Comparison of ENCODE assay signal across 18 mouse cellular contexts in genomic region chr17:28415271-28415670, GRCm38 (mm10). TPM values are rescaled to one million over a fixed set of nuclear protein-coding genes. Genes with fewer than 3 reads are reported as not detected.
DNase-seq lines count a peak whose midpoint lies in the region; ATAC-seq and TF ChIP-seq lines count a peak whose summit lies in the region.
"Had no signal": no experiment of that assay in that cellular context is flagged by ENCODE, and none has a peak within 500 bp of the region (broad histone marks: within the 10 kb centered on the region; RNA-seq: fewer than 3 reads in every experiment).

No protein-coding gene starts in this region.

- no peak for TF ChIP-seq CTCF in gastrocnemius, adult 2 months (IDR thresholded peaks at IDR 0.05)
- no peak for TF ChIP-seq CTCF in lung, postnatal 0 days (IDR thresholded peaks at IDR 0.05)

- no peak overlapping the region for H3K4me3 ChIP-seq in gastrocnemius, adult 2 months
- H3K4me3 ChIP-seq in lung, postnatal 0 days (ENCODE audit: low read depth, low read length) = no peak overlapping the region
- H3K4me3 ChIP-seq: embryonic facial prominence, embryonic 12.5 days; heart, embryonic 13.5 days; liver, embryonic 13.5 days; midbrain, embryonic 13.5 days had no signal

- peaks cover 4% of the 10 kb centered on the region for H3K36me3 ChIP-seq in lung, postnatal 0 days (ENCODE audit: insufficient read depth, low read length)

- no peaks in the 10 kb centered on the region; the same call in 1 of the 2 replicates for H3K4me1 ChIP-seq in lung, postnatal 0 days (ENCODE audit: insufficient read depth, low read depth, low read length)
- H3K4me1 ChIP-seq: midbrain, embryonic 13.5 days had no signal

- 73% methylated on average over 5 of the region's 5 CpGs for WGBS in lung, postnatal 0 days

- no peak for DNase-seq in gastrocnemius, adult 2 months
- DNase-seq in gastrocnemius, postnatal 25 days = no peak
- peak; percentile 51 for DNase-seq in lung, postnatal 0 days (ENCODE audit: low spot score)
- DNase-seq in lung, adult 18-20 months = no peak
- peak; percentile 55 for DNase-seq in adrenal gland, postnatal 14 days
- peak; percentile 65 for DNase-seq in skeletal muscle tissue, adult 2 months (ENCODE audit: low read depth, low spot score)
- no peak for DNase-seq in layer of hippocampus, postnatal 36 days
- DNase-seq: cerebellum, postnatal 36 days; gastrocnemius, postnatal 10 days; liver, embryonic 13.5 days; lung, postnatal 36 days; thymus, adult 2 months had no signal

- no peak overlapping the region for H3K9ac ChIP-seq in lung, postnatal 0 days (replicated peaks; ENCODE audit: low read depth)
- H3K9ac ChIP-seq: embryonic facial prominence, embryonic 12.5 days; heart, embryonic 13.5 days; liver, embryonic 13.5 days; midbrain, embryonic 13.5 days had no signal

- no peak for ATAC-seq in lung, postnatal 0 days
- ATAC-seq in cerebellum, adult (ENCODE audit: insufficient number of reproducible peaks, low FRiP score, low TSS enrichment) = no peak
- ATAC-seq: intestine, embryonic 16.5 days; midbrain, embryonic 13.5 days had no signal

- intact Hi-C loops in gastrocnemius, adult 2 months (cut with DNase I) = no loop called here

- H3K9me3 ChIP-seq in lung, postnatal 0 days (ENCODE audit: low read length) = no peaks in the 10 kb centered on the region
- H3K9me3 ChIP-seq: embryonic facial prominence, embryonic 12.5 days; G1E; heart, embryonic 13.5 days; liver, embryonic 13.5 days; midbrain, embryonic 13.5 days had no signal

- H3K27ac ChIP-seq in gastrocnemius, adult 2 months = peak overlapping the region; percentile 50
- H3K27ac ChIP-seq in lung, postnatal 0 days (ENCODE audit: low read length) = no peak overlapping the region
- H3K27ac ChIP-seq: embryonic facial prominence, embryonic 12.5 days; heart, embryonic 13.5 days; liver, embryonic 13.5 days; midbrain, embryonic 13.5 days had no signal

- no peak overlapping the region for H3K4me2 ChIP-seq in lung, postnatal 0 days (replicated peaks; ENCODE audit: low read depth, low read length)
- H3K4me2 ChIP-seq: embryonic facial prominence, embryonic 12.5 days; heart, embryonic 13.5 days; liver, embryonic 13.5 days; midbrain, embryonic 13.5 days had no signal

- H3K27me3 ChIP-seq in lung, postnatal 0 days (replicated peaks; ENCODE audit: insufficient read depth, low read length) = no peaks in the 10 kb centered on the region
- H3K27me3 ChIP-seq: embryonic facial prominence, embryonic 12.5 days; heart, embryonic 13.5 days; liver, embryonic 13.5 days; midbrain, embryonic 13.5 days had no signal

- peak; percentile 51; the same call in 1 of the 2 replicates for TF ChIP-seq EP300 in lung, postnatal 0 days (IDR thresholded peaks at IDR 0.05)

RNA-seq across cellular contexts. Expression of gene Tulp1, which starts 50.2 kb away (rescaled TPM):
- total RNA-seq in gastrocnemius, adult 2 months (2021) = not detected
- not detected for total RNA-seq in gastrocnemius, postnatal 25 days (2021)
- polyA plus RNA-seq in lung, postnatal 0 days (2015; fragmentation: Nextera tagmentation; extraction: Ambion mirVana) = 18.1 and 22.7 TPM in 2 replicates
- total RNA-seq in adrenal gland, postnatal 14 days (2021) = 0.71 TPM in 1 of 2 replicates, not detected in the other
- total RNA-seq in layer of hippocampus, postnatal 36 days (2021) = not detected
- polyA plus RNA-seq: G1E had no signal

Comparison
In these comparisons a context has a peak if more than half of its experiments do, and no peak if none do; other contexts are left out.
1. DNase-seq: peak in lung, postnatal 0 days (single experiment), adrenal gland, postnatal 14 days (single experiment) and skeletal muscle tissue, adult 2 months (single experiment); none in gastrocnemius, adult 2 months (single experiment), gastrocnemius, postnatal 25 days (single experiment), lung, adult 18-20 months (0 of 2) and layer of hippocampus, postnatal 36 days (0 of 2).